Mouse (Mus musculus) kidney, postnatal 14 days (tissue): ENCODE results near the gene Gm5891.
"Not testable (repeated sequence)": the region's sequence is repeated elsewhere in the genome, so short reads cannot be mapped to it uniquely, and the experiment has no call there.

Experiments
- DNase-seq: peaks from one replicate; pipeline ENCODE4 v3.0.0; 2022; ENCODE audit warnings: mixed read lengths

Gene Gm5891

DNA sequence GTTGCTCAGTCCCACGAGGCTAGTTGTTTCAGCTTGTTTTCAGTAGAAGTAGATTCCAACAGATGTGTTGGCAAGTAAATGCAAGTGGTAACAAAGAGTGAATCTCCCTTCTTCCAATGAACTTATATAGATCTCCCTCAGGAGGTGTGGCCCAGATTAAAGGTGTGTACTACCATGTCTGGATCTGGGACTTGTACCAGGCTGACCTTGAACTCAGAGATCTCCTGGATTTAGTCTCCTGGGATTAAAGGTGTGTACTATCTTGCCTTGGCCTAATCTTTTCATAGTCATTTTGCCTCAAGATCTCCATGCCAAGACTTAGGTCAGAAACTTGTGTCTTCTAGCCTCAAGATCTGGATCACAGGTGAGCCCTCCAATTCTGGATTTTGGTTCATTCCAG is at the start of gene Gm5891:
Gene Gm5891 (minus strand): TSS at position 101 of the 400 bp plus-strand sequence.
- DNase-seq = not testable (repeated sequence)
